Comparison of ENCODE assay signal across 9 mouse cellular contexts in genomic region chr4:43383246-43384082, GRCm38 (mm10). TPM values are rescaled to one million over a fixed set of nuclear protein-coding genes. Genes with fewer than 3 reads are reported as not detected.
DNase-seq lines count a peak whose midpoint lies in the region; ATAC-seq and TF ChIP-seq lines count a peak whose summit lies in the region.
"Had no signal": no experiment of that assay in that cellular context is flagged by ENCODE, and none has a peak within 500 bp of the region (broad histone marks: within the 10 kb centered on the region; RNA-seq: fewer than 3 reads in every experiment).

No protein-coding gene starts in this region.

- TF ChIP-seq POLR2A in spleen, adult 2 months (IDR thresholded peaks at IDR 0.05; ENCODE audit: low read depth, low read length) = no peak

- H3K9me3 ChIP-seq in hindbrain, postnatal 0 days (ENCODE audit: low read length) = no peaks in the 10 kb centered on the region
- H3K9me3 ChIP-seq in stomach, embryonic 16.5 days (replicated peaks; ENCODE audit: control insufficient read depth, low read length) = no peaks in the 10 kb centered on the region

- peak overlapping the region; percentile 94 for H3K4me2 ChIP-seq in hindbrain, postnatal 0 days (ENCODE audit: low read depth, low read length)
- H3K4me2 ChIP-seq in stomach, embryonic 16.5 days (ENCODE audit: low read depth, low read length) = peak overlapping the region; percentile 90

- TF ChIP-seq CTCF in spleen, adult 2 months (IDR thresholded peaks at IDR 0.05; ENCODE audit: extremely low read depth, insufficient read depth, insufficient read length, insufficient replicate concordance) = no peak
- no peak for TF ChIP-seq CTCF in hindbrain, postnatal 0 days (IDR thresholded peaks at IDR 0.05; ENCODE audit: low read depth)

- no peaks in the 10 kb centered on the region for H3K36me3 ChIP-seq in spleen, adult 2 months (ENCODE audit: control insufficient read depth, insufficient read depth, low read length)
- no peaks in the 10 kb centered on the region for H3K36me3 ChIP-seq in hindbrain, postnatal 0 days (ENCODE audit: insufficient read depth, low read length)
- no peaks in the 10 kb centered on the region; the same call in 1 of the 2 replicates for H3K36me3 ChIP-seq in stomach, embryonic 16.5 days (ENCODE audit: control insufficient read depth, insufficient read depth, low read length)

- H3K27ac ChIP-seq in spleen, adult 2 months (ENCODE audit: insufficient read depth, low read length) = peak overlapping the region; percentile 31; the same call in 1 of the 2 replicates
- no peak overlapping the region for H3K27ac ChIP-seq in hindbrain, postnatal 0 days
- H3K27ac ChIP-seq in stomach, embryonic 16.5 days (ENCODE audit: low read length) = peak overlapping the region; percentile 42; the same call in 1 of the 2 replicates
- H3K27ac ChIP-seq: liver, embryonic 14.5 days had no signal

- H3K4me3 ChIP-seq in spleen, adult 2 months (ENCODE audit: extremely low read depth, insufficient read depth, insufficient read length) = peak overlapping the region; percentile 27; the same call in 1 of the 2 replicates
- H3K4me3 ChIP-seq in hindbrain, postnatal 0 days (ENCODE audit: low read length) = peak overlapping the region; percentile 70
- peak overlapping the region; percentile 23 for H3K4me3 ChIP-seq in stomach, embryonic 16.5 days (replicated peaks; ENCODE audit: low read length)

- H3K9ac ChIP-seq in hindbrain, postnatal 0 days (replicated peaks; ENCODE audit: low read length) = peak overlapping the region; percentile 78; the same call in 1 of the 2 replicates
- peak overlapping the region; percentile 59 for H3K9ac ChIP-seq in stomach, embryonic 16.5 days (ENCODE audit: low read length)
- H3K9ac ChIP-seq: liver, embryonic 14.5 days had no signal

- 66% methylated on average over 11 of the region's 11 CpGs for WGBS in spleen, adult 2 months
- 59% methylated on average over 11 of the region's 11 CpGs for WGBS in hindbrain, postnatal 0 days
- WGBS in stomach, embryonic 16.5 days = 66% methylated on average over 11 of the region's 11 CpGs

- H3K27me3 ChIP-seq in spleen, adult 2 months (ENCODE audit: control insufficient read depth, insufficient read depth, low read length) = peaks cover 5% of the 10 kb centered on the region; the same call in 1 of the 2 replicates
- H3K27me3 ChIP-seq in hindbrain, postnatal 0 days (ENCODE audit: insufficient read depth, low read length) = no peaks in the 10 kb centered on the region
- H3K27me3 ChIP-seq in stomach, embryonic 16.5 days (ENCODE audit: control insufficient read depth, insufficient read depth, low read length) = no peaks in the 10 kb centered on the region

- peak; percentile 59 for DNase-seq in heart, adult 9 months (ENCODE audit: low spot score in 2 of 2)
- no peak for DNase-seq in heart, adult 8-10 months (ENCODE audit: low spot score)
- DNase-seq in spleen, adult 2 months (ENCODE audit: low read depth in 1 of 2, low spot score in 2 of 2) = no peak
- DNase-seq in spleen, adult 18-20 months = no peak
- no peak for DNase-seq in hindbrain, postnatal 0 days (ENCODE audit: low spot score)
- DNase-seq in layer of hippocampus, adult 18-20 months (ENCODE audit: low spot score in 2 of 2) = no peak
- DNase-seq in right cerebral cortex, postnatal 36 days (ENCODE audit: low spot score in 2 of 2) = no peak

- peaks cover 4% of the 10 kb centered on the region; the same call in 1 of the 2 replicates for H3K4me1 ChIP-seq in spleen, adult 2 months (ENCODE audit: control insufficient read depth, insufficient read depth, insufficient read length)
- H3K4me1 ChIP-seq in hindbrain, postnatal 0 days (ENCODE audit: insufficient read depth, low read length) = peaks cover 11% of the 10 kb centered on the region; the same call in 1 of the 2 replicates
- H3K4me1 ChIP-seq in stomach, embryonic 16.5 days (ENCODE audit: control insufficient read depth, insufficient read depth, low read length) = peaks cover 17% of the 10 kb centered on the region

- no peak for ATAC-seq in hindbrain, postnatal 0 days
- no peak for ATAC-seq in stomach, embryonic 16.5 days (ENCODE audit: insufficient read depth, low FRiP score)

RNA-seq across cellular contexts. Expression of gene Rusc2, which starts 1.7 kb away (rescaled TPM):
- total RNA-seq in heart, adult 8-10 months (2022) = 10 to 100 TPM; 47.4 to 58.6 (median 48.9) TPM
- polyA plus RNA-seq in spleen, adult 2 months (2012; rRNA removed) = 7.4 and 8.5 TPM in 2 replicates
- 151 and 189 TPM in 2 replicates for total RNA-seq in hindbrain, postnatal 0 days (2014; rRNA removed)
- 51.3 and 63.8 TPM in 2 replicates for polyA plus RNA-seq in hindbrain, postnatal 0 days (2015; fragmentation: Nextera tagmentation; extraction: Ambion mirVana)
- polyA plus RNA-seq in stomach, embryonic 16.5 days (2015; fragmentation: Nextera tagmentation; extraction: Ambion mirVana) = 10.4 and 15.1 TPM in 2 replicates
- 100 to 1,000 TPM; 119 to 124 TPM for total RNA-seq in layer of hippocampus, adult 18-20 months (2021)

RNA-seq across cellular contexts. Expression of gene Fam166b, which starts 45.5 kb away (rescaled TPM):
- total RNA-seq in heart, adult 8-10 months (2022) = not detected
- polyA plus RNA-seq in spleen, adult 2 months (2012; rRNA removed) = not detected in 2 replicates
- total RNA-seq in hindbrain, postnatal 0 days (2014; rRNA removed) = 0.61 and 1.4 TPM in 2 replicates
- polyA plus RNA-seq in hindbrain, postnatal 0 days (2015; fragmentation: Nextera tagmentation; extraction: Ambion mirVana) = 1.6 TPM in 2 replicates
- polyA plus RNA-seq in stomach, embryonic 16.5 days (2015; fragmentation: Nextera tagmentation; extraction: Ambion mirVana) = not detected in 2 replicates
- under 1 TPM; 0.54 to 0.81 TPM for total RNA-seq in layer of hippocampus, adult 18-20 months (2021)
- polyA plus RNA-seq: liver, embryonic 14.5 days had no signal

RNA-seq across cellular contexts. Expression of gene Tesk1, which starts 58.3 kb away (rescaled TPM):
- total RNA-seq in heart, adult 8-10 months (2022) = 10 to 100 TPM; 31.3 to 38.2 (median 35.2) TPM
- polyA plus RNA-seq in spleen, adult 2 months (2012; rRNA removed) = 49.6 and 64.5 TPM in 2 replicates
- 157 and 171 TPM in 2 replicates for total RNA-seq in hindbrain, postnatal 0 days (2014; rRNA removed)
- 16.2 and 17.8 TPM in 2 replicates for polyA plus RNA-seq in hindbrain, postnatal 0 days (2015; fragmentation: Nextera tagmentation; extraction: Ambion mirVana)
- 1.7 TPM in 2 replicates for polyA plus RNA-seq in stomach, embryonic 16.5 days (2015; fragmentation: Nextera tagmentation; extraction: Ambion mirVana)
- total RNA-seq in layer of hippocampus, adult 18-20 months (2021) = 10 to 100 TPM; 83.3 to 89.9 TPM

Comparison
In these comparisons a context has a peak if more than half of its experiments do, and no peak if none do; other contexts are left out.
1. DNase-seq: peak in heart, adult 9 months (2 of 2); none in heart, adult 8-10 months (single experiment), spleen, adult 2 months (0 of 2), spleen, adult 18-20 months (0 of 2), hindbrain, postnatal 0 days (single experiment), layer of hippocampus, adult 18-20 months (0 of 2) and right cerebral cortex, postnatal 36 days (0 of 2).
2. Peak in every context shown above with its lines, with median percentiles within 50 percentile points of each other: H3K4me3 ChIP-seq.